Mouse (Mus musculus) thymus, postnatal 0 days (tissue): ENCODE results near the gene Ppp4c. TPM values are rescaled to one million over a fixed set of nuclear protein-coding genes. Genes with fewer than 3 reads are reported as not detected.
A peak's percentile ranks its signal among the peaks of the same experiment; 100 is the strongest.

ENCODE experiments used
- DNase-seq: peaks from one replicate; pipeline ENCODE4 v3.0.0-alpha.2; 2015; ENCODE audit warnings: low spot score
- polyA plus RNA-seq: library from polyadenylated mRNA; unstranded; fragments of >200 nt; fragmentation: Nextera tagmentation; extraction: Ambion mirVana; gene quantifications from 2 replicates; pipeline ENCODE4 v1.2.1, GENCODE M21; 2015

Gene Ppp4c
- polyA plus RNA-seq, result 306 TPM in 2 replicates

- peak; percentile 99 for DNase-seq
Observed at GRCm38 (mm10) chr7:126791851-126792720, at the start of gene Ppp4c. Gene Ppp4c, minus strand, starts transcription at chr7:126792496.

- DNase-seq, result no peak
Observed at GRCm38 (mm10) chr7:126833294-126833693, 41.0 kb upstream of the Ppp4c start.

- peak; percentile 87 for DNase-seq
Observed at GRCm38 (mm10) chr7:126832036-126832598, 39.8 kb upstream of the Ppp4c start.

DNA sequence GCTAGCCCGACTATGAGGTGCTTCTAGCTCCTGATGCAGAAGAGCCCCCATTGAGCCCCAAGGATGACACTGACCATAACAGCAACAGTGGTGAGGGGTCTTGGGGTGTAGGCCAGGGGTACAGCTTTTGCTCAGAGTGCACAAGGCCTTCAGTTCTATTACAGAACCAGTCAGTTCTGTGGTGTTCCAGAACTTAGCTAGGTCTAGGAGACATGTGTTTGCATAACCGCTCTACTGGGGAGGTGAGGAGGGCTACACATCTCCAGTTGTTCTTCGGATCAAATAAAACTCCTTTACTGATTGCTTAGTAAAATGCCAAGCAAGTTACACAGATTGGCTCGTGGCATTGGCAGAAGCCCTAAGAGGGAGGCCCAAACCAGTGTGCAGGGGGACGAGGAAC, 39.2 kb upstream of the Ppp4c start, which contains the start of gene 4930451I11Rik:
Gene 4930451I11Rik (minus strand): TSS at position 101 of the 400 bp plus-strand sequence.
- no peak for DNase-seq

DNA sequence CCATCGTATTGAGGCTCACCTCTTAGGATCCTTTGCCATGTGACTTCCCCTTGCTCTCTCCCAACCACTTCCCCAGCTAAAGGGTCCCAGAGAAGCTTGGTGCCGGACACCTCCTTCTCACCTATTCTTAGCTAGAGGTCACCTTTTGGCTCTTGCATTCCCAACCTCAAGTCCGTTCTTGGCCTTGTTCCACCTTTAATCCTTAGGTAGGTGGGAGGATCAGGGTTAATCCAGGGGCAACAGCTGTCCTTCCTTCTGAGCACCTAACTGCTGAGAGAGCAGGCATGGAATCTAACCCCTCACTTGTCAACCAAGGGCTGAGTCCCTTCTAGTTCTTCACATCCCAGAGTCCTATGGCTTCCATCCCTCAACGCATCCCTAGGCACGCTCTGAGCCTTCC, 33.7 kb upstream of the Ppp4c start:
- DNase-seq, result no peak

GRCm38 (mm10) chr7:126825403-126825802, 33.1 kb upstream of the Ppp4c start:
- DNase-seq, result peak; percentile 38

- DNase-seq, result no peak
Observed at GRCm38 (mm10) chr7:126823940-126824339, 31.6 kb upstream of the Ppp4c start.

DNA sequence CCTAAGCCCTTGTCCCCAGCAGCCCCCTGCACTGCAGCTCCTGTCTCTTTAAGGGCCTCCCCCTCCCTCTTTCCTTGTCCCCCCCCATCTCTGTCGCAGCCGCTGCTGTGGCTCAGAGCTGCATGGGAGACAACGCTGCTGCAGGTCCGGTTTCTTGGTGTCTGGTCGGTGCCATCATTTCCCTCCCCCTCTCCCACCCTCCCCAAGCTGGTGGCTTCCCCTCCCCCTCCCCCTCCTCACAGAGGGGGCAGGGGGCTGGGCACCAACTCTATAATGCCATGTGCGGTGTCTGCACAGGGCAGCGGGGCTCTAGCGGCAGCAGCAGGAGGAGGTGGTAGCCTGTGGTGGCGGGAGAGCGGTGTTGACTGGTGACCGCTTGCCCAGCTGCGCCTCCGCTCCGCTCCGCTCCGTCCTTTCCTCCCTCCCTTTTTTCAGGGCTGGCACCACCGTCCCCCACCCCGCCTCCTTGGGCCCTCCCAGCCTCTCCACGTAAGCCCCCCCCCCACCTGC, 31.0 kb upstream of the Ppp4c start:
- no peak for DNase-seq

GRCm38 (mm10) chr7:126822741-126823140, 30.4 kb upstream of the Ppp4c start:
- no peak for DNase-seq

DNA sequence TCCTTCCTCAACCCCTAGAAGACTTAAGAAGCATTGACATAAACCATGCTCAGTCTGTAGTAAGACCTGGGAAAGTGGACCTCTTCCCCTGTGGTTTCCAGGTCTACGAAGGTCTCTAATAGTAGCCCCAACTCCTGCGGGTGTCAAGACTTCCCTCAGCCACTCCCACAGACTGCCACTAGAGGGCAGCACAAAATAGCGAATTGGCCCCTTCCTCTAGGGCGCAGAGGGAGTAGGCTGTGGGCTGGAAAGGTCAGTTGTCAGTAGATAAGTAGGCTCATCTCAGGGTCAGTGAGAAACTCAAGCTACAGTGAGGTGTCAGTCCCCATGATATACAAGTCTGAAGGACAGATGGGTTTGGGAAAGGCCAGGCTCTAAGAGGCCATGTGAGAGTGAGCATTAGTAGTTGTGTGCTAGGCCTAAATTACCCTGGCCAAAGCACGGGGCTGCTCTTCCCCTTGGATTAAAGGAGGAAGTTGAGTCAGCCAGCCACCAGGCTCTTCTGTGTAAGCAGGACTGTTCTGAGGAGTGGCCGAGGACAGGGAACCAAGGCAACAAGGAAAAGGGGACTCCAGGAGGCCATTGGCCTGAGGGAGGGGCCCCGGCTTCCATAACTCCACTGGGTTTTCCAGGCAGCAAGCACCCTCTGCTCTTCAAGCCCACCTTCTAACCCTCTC, 29.7 kb upstream of the Ppp4c start:
- DNase-seq, result peak; percentile 77

- DNase-seq, result no peak
Observed at GRCm38 (mm10) chr7:126818818-126819217, 26.5 kb upstream of the Ppp4c start.

DNA sequence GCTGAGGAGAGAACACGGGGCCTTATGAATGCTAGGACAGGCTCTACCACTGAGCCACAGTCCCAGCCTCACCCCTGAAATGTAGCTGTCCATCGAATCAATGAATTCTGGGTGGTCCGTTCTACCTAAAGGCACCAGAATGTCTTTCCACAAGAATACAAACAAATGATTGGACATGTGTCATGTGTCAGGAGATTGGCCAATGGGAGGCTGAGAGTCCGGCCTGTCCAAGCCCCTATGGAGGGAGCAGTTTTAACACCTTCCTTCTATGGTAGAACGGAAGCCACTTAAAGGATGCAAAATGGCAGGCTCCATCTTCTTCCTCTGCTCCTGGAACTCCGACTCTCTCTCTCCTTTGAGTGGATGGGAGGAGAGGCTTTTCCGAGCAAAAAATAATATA, 25.3 kb upstream of the Ppp4c start:
- DNase-seq, result no peak

GRCm38 (mm10) chr7:126816494-126816893, 24.2 kb upstream of the Ppp4c start:
- DNase-seq, result no peak

GRCm38 (mm10) chr7:126815726-126816222, 23.5 kb upstream of the Ppp4c start:
- DNase-seq, result no peak

- DNase-seq, result no peak
Observed at GRCm38 (mm10) chr7:126809723-126810369, 17.6 kb upstream of the Ppp4c start.

- peak; percentile 49 for DNase-seq
Observed at GRCm38 (mm10) chr7:126808703-126809455, 16.6 kb upstream of the Ppp4c start.

- no peak for DNase-seq
Observed at GRCm38 (mm10) chr7:126807405-126807804, 15.1 kb upstream of the Ppp4c start.

DNA sequence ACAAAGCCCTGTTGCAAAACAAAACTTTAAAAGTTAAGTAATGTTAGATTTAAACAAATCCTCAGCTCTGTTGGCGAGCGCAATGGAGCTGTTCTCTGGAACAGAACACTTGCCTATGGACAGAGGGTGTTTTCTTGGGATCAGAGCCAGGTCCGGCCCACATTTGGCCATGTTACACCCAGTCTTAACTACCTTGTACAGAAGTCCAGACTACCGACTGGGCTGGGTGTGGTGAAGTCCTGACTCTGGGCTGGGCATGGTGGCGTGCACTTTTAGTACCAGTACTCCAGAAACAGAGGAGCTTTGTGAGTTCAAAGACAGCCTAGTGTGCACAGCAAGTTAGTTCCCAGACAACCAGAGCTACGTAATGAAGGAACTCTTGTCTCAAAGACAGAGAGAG, 14.7 kb upstream of the Ppp4c start:
- no peak for DNase-seq

- DNase-seq, result no peak
Observed at GRCm38 (mm10) chr7:126803751-126804150, 11.5 kb upstream of the Ppp4c start.

- DNase-seq, result no peak
Observed at GRCm38 (mm10) chr7:126803181-126803580, 10.9 kb upstream of the Ppp4c start.
